ENCODE assay signal across 8 mouse cellular contexts in the genomic region with DNA sequence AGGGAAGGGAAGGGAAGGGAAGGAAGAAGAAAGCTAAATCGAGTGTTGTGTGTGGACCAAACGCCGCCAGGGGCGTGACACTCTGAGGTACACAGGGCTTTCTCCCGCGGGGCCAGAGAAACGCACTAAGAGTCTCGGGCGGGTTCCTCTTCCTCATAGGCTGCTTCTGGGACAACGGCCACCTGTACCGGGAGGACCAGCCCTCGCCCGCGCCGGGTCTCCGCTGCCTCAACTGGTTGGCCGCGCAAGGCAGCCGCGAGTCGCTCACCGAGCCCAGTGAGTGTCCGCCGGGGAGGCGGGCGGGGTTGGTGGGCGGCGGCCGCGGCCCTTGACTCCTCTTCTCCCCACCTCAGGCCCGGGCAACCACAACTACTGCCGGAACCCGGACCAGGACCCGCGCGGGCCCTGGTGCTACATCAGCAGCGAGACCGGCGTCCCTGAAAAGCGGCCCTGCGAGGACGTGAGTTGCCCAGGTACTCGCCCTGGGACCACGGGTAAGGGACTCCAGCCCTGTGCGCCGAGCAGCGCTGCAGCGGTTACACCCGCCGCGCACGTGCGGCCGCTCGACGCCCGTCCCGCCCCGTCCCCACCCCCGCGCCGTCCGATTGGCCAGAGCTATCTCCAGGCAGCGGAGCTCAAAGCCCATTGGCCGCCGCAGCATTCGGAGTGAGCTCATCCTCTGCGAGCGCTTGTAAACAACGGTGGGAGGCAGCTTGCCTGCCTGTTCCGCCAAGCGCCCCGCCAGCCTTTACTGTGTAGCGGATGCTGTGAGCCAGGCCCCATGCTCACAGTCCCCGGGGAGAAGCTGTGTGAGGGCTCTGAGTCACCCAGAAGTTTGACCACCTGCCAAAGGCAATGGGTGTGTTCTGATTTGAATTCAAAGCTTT. TPM values are rescaled to one million over a fixed set of nuclear protein-coding genes. Genes with fewer than 3 reads are reported as not detected.
A peak's percentile ranks its signal among the peaks of the same experiment; 100 is the strongest.
DNase-seq lines count a peak whose midpoint lies in the region; ATAC-seq lines count a peak whose summit lies in the region.

No protein-coding gene starts in this region.

- H3K36me3 ChIP-seq in hindbrain, embryonic 15.5 days, result no peaks in the 10 kb centered on the region

- H3K27me3 ChIP-seq in hindbrain, embryonic 15.5 days, result no peaks in the 10 kb centered on the region

- peak overlapping the region; percentile 70 for H3K4me3 ChIP-seq in hindbrain, embryonic 15.5 days

- WGBS in hindbrain, embryonic 15.5 days, result under 1% methylated on average over 65 of the region's 75 CpGs

- peaks cover 22% of the 10 kb centered on the region for H3K4me1 ChIP-seq in hindbrain, embryonic 15.5 days (replicated peaks)

- peak; percentile 98 for DNase-seq in T-cell, adult 2 months (ENCODE audit: low spot score)
- DNase-seq in cerebellum, postnatal 36 days, result peak; percentile 93 to 95
- peak; percentile 91 to 93 for DNase-seq in frontal cortex, postnatal 36 days (ENCODE audit: low spot score in 2 of 2)
- DNase-seq in left cerebral cortex, adult 11 months (ENCODE audit: low spot score), result peak; percentile 88
- peak; percentile 96 for DNase-seq in lung, postnatal 36 days
- peak; percentile 97 for DNase-seq in retina, postnatal 1 day
- DNase-seq in thymus, postnatal 4 days, result peak; percentile 95

- H3K4me2 ChIP-seq in hindbrain, embryonic 15.5 days, result peak overlapping the region; percentile 98

- H3K9me3 ChIP-seq in hindbrain, embryonic 15.5 days, result no peaks in the 10 kb centered on the region

- peak; percentile 98 for ATAC-seq in hindbrain, embryonic 15.5 days (ENCODE audit: low FRiP score, low read depth)

- H3K9ac ChIP-seq in hindbrain, embryonic 15.5 days, result peak overlapping the region; percentile 67

- peak overlapping the region; percentile 83 for H3K27ac ChIP-seq in hindbrain, embryonic 15.5 days (replicated peaks)

RNA-seq across cellular contexts. Expression of gene Pik3ip1, which starts 1.8 kb away (rescaled TPM):
- 26.1 and 26.3 TPM in 2 replicates for polyA plus RNA-seq in hindbrain, embryonic 15.5 days (2015; fragmentation: Nextera tagmentation; extraction: Ambion mirVana)

RNA-seq across cellular contexts. Expression of gene Patz1, which starts 43.3 kb away (rescaled TPM):
- 51.9 and 54.3 TPM in 2 replicates for polyA plus RNA-seq in hindbrain, embryonic 15.5 days (2015; fragmentation: Nextera tagmentation; extraction: Ambion mirVana)

Comparison
In these comparisons a context has a peak if more than half of its experiments do, and no peak if none do; other contexts are left out.
1. Peak in every context shown above with its lines: DNase-seq, ATAC-seq, H3K4me3 ChIP-seq and H3K27ac ChIP-seq.